ENCODE assay signal across 8 mouse cellular contexts in the genomic region with DNA sequence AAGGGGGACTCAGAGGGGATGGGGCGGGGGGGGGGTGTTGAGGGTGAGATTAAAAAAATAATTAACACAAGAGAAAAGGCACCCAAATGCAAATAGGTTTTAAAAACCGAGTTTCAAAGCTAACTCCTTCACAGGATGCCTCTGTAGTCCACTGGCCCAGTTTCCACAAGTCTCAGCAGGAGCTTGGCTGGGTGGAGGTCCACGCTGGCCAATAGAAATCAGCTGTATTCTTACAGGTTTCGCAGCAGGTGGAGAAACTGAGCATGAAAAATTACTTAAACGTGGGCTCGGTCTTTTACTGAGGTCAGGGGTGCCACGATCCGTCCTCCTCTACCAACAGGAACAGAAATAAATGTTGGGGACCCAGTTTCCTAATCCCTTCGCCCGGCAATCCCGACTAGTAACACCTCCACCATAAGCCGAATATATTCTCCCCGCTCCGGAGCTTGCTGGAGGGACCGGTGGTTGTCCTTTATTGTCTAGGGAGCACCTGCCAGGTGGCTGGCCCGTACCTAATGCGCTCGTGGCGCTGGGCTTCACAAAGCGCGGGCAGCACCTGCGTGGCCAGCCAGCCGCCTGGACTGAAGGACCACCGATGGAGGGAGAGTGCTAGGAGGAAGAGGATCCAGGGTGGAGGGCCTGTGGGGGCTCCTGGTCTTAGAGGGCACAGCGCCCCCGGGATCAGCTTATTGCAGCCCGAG. TPM values are rescaled to one million over a fixed set of nuclear protein-coding genes. Genes with fewer than 3 reads are reported as not detected.
A peak's percentile ranks its signal among the peaks of the same experiment; 100 is the strongest.
DNase-seq lines count a peak whose midpoint lies in the region; ATAC-seq and TF ChIP-seq lines count a peak whose summit lies in the region.

No protein-coding gene starts in this region.

- peak overlapping the region; percentile 61; the same call in 1 of the 2 replicates for H3K9ac ChIP-seq in limb, embryonic 14.5 days (ENCODE audit: low read depth, low read length, severe bottlenecking)
- no peak overlapping the region; the same call in 1 of the 2 replicates for H3K9ac ChIP-seq in stomach, postnatal 0 days (ENCODE audit: low read length)

- no peak for DNase-seq in heart, embryonic 10.5 days (ENCODE audit: low spot score)
- DNase-seq in heart, adult 8-10 months (ENCODE audit: low spot score), result no peak
- no peak for DNase-seq in thymus, adult 2 months
- DNase-seq in thymus, postnatal 25 days, result no peak
- DNase-seq in limb, embryonic 14.5 days (ENCODE audit: low spot score), result no peak
- no peak for DNase-seq in stomach, postnatal 0 days (ENCODE audit: low spot score)
- DNase-seq in urinary bladder, postnatal 36 days (ENCODE audit: low spot score in 2 of 2), result no peak
- DNase-seq in left cerebral cortex, postnatal 14 days (ENCODE audit: low spot score in 2 of 2), result no peak

- WGBS in heart, embryonic 10.5 days, result 3% methylated on average over 27 of the region's 27 CpGs
- 10% methylated on average over 27 of the region's 27 CpGs for WGBS in thymus, adult 2 months
- 5% methylated on average over 25 of the region's 27 CpGs for WGBS in limb, embryonic 14.5 days
- WGBS in stomach, postnatal 0 days, result 5% methylated on average over 27 of the region's 27 CpGs

- TF ChIP-seq CTCF in thymus, adult 2 months (IDR thresholded peaks at IDR 0.05; ENCODE audit: borderline replicate concordance, control insufficient read depth, extremely low read depth, insufficient read depth, low read length, poor library complexity), result no peak
- TF ChIP-seq CTCF in stomach, postnatal 0 days (IDR thresholded peaks at IDR 0.05; ENCODE audit: low read depth), result no peak

- no peak for TF ChIP-seq EP300 in stomach, postnatal 0 days (optimal IDR thresholded peaks at IDR 0.05)

- H3K4me2 ChIP-seq in limb, embryonic 14.5 days (replicated peaks; ENCODE audit: low read depth, low read length, severe bottlenecking), result peak overlapping the region; percentile 98
- H3K4me2 ChIP-seq in stomach, postnatal 0 days (replicated peaks; ENCODE audit: low read depth), result peak overlapping the region; percentile 97

- H3K4me3 ChIP-seq in heart, embryonic 10.5 days, result peak overlapping the region; percentile 68
- peak overlapping the region; percentile 7 for H3K4me3 ChIP-seq in thymus, adult 2 months (ENCODE audit: control insufficient read depth, insufficient read depth, low read length)
- H3K4me3 ChIP-seq in limb, embryonic 14.5 days (replicated peaks; ENCODE audit: low read length), result peak overlapping the region; percentile 56
- H3K4me3 ChIP-seq in stomach, postnatal 0 days (ENCODE audit: low read depth, low read length), result peak overlapping the region; percentile 64

- no peak for ATAC-seq in limb, embryonic 14.5 days (ENCODE audit: low FRiP score, low read depth)
- peak; percentile 34 for ATAC-seq in stomach, postnatal 0 days (ENCODE audit: low FRiP score, low TSS enrichment)

- no peak for TF ChIP-seq POLR2A in thymus, adult 2 months (IDR thresholded peaks at IDR 0.05; ENCODE audit: control insufficient read depth, extremely low read depth, insufficient read depth, low read length, poor library complexity)
- TF ChIP-seq POLR2A in limb, embryonic 14.5 days (IDR thresholded peaks at IDR 0.05; ENCODE audit: borderline replicate concordance, extremely low read depth, insufficient read depth, insufficient read length), result no peak

- peak overlapping the region; percentile 82 for H3K27ac ChIP-seq in heart, embryonic 10.5 days
- no peak overlapping the region for H3K27ac ChIP-seq in thymus, adult 2 months (ENCODE audit: control insufficient read depth, insufficient read depth, low read length)
- H3K27ac ChIP-seq in limb, embryonic 14.5 days (replicated peaks; ENCODE audit: low read depth, low read length), result no peak overlapping the region
- H3K27ac ChIP-seq in stomach, postnatal 0 days (replicated peaks), result no peak overlapping the region

- peaks cover 23% of the 10 kb centered on the region for H3K4me1 ChIP-seq in heart, embryonic 10.5 days
- H3K4me1 ChIP-seq in thymus, adult 2 months (replicated peaks; ENCODE audit: control insufficient read depth, insufficient read depth, low read length), result peaks cover 17% of the 10 kb centered on the region; the same call in 1 of the 2 replicates
- peaks cover 19% of the 10 kb centered on the region for H3K4me1 ChIP-seq in limb, embryonic 14.5 days (ENCODE audit: control insufficient read depth, insufficient read depth, low read length)
- no peaks in the 10 kb centered on the region for H3K4me1 ChIP-seq in stomach, postnatal 0 days (replicated peaks; ENCODE audit: control insufficient read depth, insufficient read depth)

- intact Hi-C loops in left cerebral cortex, postnatal 14 days (cut with DNase I), result loop anchor here (10.0 kb wide), 1 partner anchor 360 kb away; no protein-coding TSS in a partner anchor

- H3K27me3 ChIP-seq in heart, embryonic 10.5 days (ENCODE audit: insufficient read depth, poor library complexity, severe bottlenecking), result peaks cover 33% of the 10 kb centered on the region
- H3K27me3 ChIP-seq in thymus, adult 2 months (ENCODE audit: control insufficient read depth, insufficient read depth, low read length), result no peaks in the 10 kb centered on the region; the same call in 1 of the 2 replicates
- H3K27me3 ChIP-seq in limb, embryonic 14.5 days (ENCODE audit: control insufficient read depth, insufficient read depth, low read length), result no peaks in the 10 kb centered on the region; the same call in 1 of the 2 replicates
- peaks cover 2% of the 10 kb centered on the region; the same call in 1 of the 2 replicates for H3K27me3 ChIP-seq in stomach, postnatal 0 days (ENCODE audit: control insufficient read depth, insufficient read depth, low read length)

- H3K9me3 ChIP-seq in heart, embryonic 10.5 days, result no peaks in the 10 kb centered on the region
- no peaks in the 10 kb centered on the region for H3K9me3 ChIP-seq in limb, embryonic 14.5 days (ENCODE audit: control insufficient read depth, low read length)
- no peaks in the 10 kb centered on the region for H3K9me3 ChIP-seq in stomach, postnatal 0 days (ENCODE audit: control insufficient read depth, low read length)

- H3K36me3 ChIP-seq in heart, embryonic 10.5 days, result no peaks in the 10 kb centered on the region
- no peaks in the 10 kb centered on the region for H3K36me3 ChIP-seq in thymus, adult 2 months (ENCODE audit: control insufficient read depth, insufficient read depth, low read length)
- no peaks in the 10 kb centered on the region for H3K36me3 ChIP-seq in limb, embryonic 14.5 days (ENCODE audit: control insufficient read depth, insufficient read depth, low read length)
- H3K36me3 ChIP-seq in stomach, postnatal 0 days (ENCODE audit: control insufficient read depth, insufficient read depth, low read length), result no peaks in the 10 kb centered on the region

RNA-seq across cellular contexts. Expression of a gene that starts 0.4 kb away (rescaled TPM):
- 11.6 and 12.2 TPM in 2 replicates for polyA plus RNA-seq in heart, embryonic 10.5 days (2016; fragmentation: Nextera tagmentation; extraction: Ambion mirVana)
- 1 to 10 TPM in 3 of 4 experiments, under 1 TPM in 1; 1.00 to 3.4 (median 2.4) TPM for total RNA-seq in heart, adult 8-10 months (2022)
- polyA plus RNA-seq in thymus, adult 2 months (2012; rRNA removed), result 9.6 and 10.2 TPM in 2 replicates
- polyA plus RNA-seq in limb, embryonic 14.5 days (2012; rRNA removed), result 16.1 and 19.1 TPM in 2 replicates
- polyA plus RNA-seq in limb, embryonic 14.5 days (2014; fragmentation: Nextera tagmentation; extraction: Ambion mirVana), result 17.7 and 18.2 TPM in 2 replicates
- 15.9 and 18.5 TPM in 2 replicates for polyA plus RNA-seq in stomach, postnatal 0 days (2015; fragmentation: Nextera tagmentation; extraction: Ambion mirVana)
- 10 to 100 TPM; 33.3 to 37.8 TPM for total RNA-seq in left cerebral cortex, postnatal 14 days (2021)

Comparison
In these comparisons a context has a peak if more than half of its experiments do, and no peak if none do; other contexts are left out.
1. H3K4me3 ChIP-seq: peak in every context shown above with its lines; median percentile 68 in heart, embryonic 10.5 days; 64 in stomach, postnatal 0 days; 56 in limb, embryonic 14.5 days; 7 in thymus, adult 2 months.